Mouse (Mus musculus): ENCODE measurements around the gene Fars2. TPM values are rescaled to one million over a fixed set of nuclear protein-coding genes. Genes with fewer than 3 reads are reported as not detected.
"Not testable (repeated sequence)": the region's sequence is repeated elsewhere in the genome, so short reads cannot be mapped to it uniquely, and the experiment has no call there.

Gene Fars2
- polyA plus RNA-seq, 1 experiment from 2014 or later: 38.1 TPM

DNA sequence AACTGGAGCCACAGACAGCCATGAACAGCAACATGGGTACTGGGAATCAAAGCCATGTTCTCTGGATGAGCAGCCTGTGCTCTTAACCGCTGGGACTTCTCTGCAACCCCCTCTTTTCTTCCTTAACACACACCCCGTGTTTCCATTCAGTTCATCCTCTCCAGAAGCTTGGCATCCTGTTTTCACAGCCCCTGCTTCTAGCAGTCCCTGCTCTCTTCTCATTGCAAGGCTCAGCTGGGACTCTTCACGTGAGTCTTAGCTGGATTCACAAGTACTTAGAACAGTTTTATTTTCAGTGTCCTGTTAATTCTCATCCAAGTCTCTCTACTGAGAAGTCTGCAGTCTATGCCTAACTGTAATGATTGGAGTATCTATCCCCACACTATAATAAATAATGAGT is 334.2 kb downstream of the Fars2 start:
- H3K9ac ChIP-seq (ENCODE audit: low read length): no peak overlapping the region

DNA sequence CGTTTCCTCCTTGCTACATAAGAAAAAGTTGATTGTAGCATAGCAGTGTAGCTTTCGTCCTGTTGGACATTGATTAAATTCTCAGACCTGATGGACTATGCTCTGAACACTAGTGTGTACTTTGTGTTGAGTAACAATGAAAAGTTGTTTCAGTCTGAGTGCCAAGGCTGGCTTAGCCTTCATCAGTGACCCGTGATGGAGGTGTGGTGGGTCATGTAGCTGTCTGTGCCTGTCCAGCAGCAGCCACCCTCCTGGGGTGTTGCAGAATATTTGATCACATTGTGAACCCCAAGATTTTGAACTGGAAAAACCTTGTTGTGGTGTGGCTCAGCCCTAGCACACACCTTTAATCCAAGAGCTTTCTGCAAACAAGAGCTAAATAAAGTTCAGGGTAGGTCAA is 343.3 kb downstream of the Fars2 start:
- ATAC-seq (ENCODE audit: low read depth): no peak
- no peaks in the 10 kb centered on the region for H3K36me3 ChIP-seq (ENCODE audit: control insufficient read depth, insufficient read depth, low read length)
- H3K4me1 ChIP-seq (replicated peaks; ENCODE audit: control insufficient read depth, insufficient read depth, low read length): peaks cover 12% of the 10 kb centered on the region
- H3K4me2 ChIP-seq (ENCODE audit: low read depth, low read length): no peak overlapping the region
- no peak overlapping the region for H3K27ac ChIP-seq (ENCODE audit: low read length)
- no peak overlapping the region for H3K4me3 ChIP-seq (ENCODE audit: low read length)
- no peaks in the 10 kb centered on the region for H3K27me3 ChIP-seq (ENCODE audit: control insufficient read depth, insufficient read depth, low read depth, low read length)
- H3K9ac ChIP-seq (ENCODE audit: low read length): no peak overlapping the region
- 35% methylated on average over 3 of the region's 3 CpGs for WGBS
- H3K9me3 ChIP-seq (ENCODE audit: control insufficient read depth, low read length): no peaks in the 10 kb centered on the region

More for the DNA sequence above, 334.2 kb downstream of the Fars2 start:
- no peak overlapping the region for H3K27ac ChIP-seq (ENCODE audit: low read length)
- H3K4me3 ChIP-seq (ENCODE audit: low read length): no peak overlapping the region
- 61% methylated on average over 3 of the region's 3 CpGs for WGBS
- H3K27me3 ChIP-seq (ENCODE audit: control insufficient read depth, insufficient read depth, low read depth, low read length): no peaks in the 10 kb centered on the region
- no peaks in the 10 kb centered on the region for H3K9me3 ChIP-seq (ENCODE audit: control insufficient read depth, low read length)
- no peak for ATAC-seq (ENCODE audit: low read depth)
- H3K36me3 ChIP-seq (ENCODE audit: control insufficient read depth, insufficient read depth, low read length): no peaks in the 10 kb centered on the region
- H3K4me2 ChIP-seq (ENCODE audit: low read depth, low read length): no peak overlapping the region
- no peaks in the 10 kb centered on the region for H3K4me1 ChIP-seq (replicated peaks; ENCODE audit: control insufficient read depth, insufficient read depth, low read length)

DNA sequence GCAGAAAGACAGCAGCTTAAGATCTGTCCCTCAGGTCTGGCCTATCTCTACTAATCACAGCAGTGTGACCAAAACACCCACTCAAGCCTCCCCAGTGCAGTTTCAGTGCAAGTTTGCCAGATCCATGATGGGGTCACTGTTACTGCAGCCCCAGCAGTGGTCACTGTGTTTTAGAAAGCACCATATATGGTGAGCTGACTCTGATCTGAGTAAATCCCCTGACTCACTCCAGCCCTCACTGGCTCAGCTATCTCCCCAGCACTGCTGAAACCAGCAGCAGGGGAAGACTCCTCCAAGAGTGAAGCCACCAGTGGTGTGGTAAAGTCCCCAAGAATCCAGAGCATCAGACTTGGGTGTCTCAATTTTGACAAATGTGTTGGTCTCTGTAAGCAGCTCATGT is 346.5 kb downstream of the Fars2 start:
- H3K36me3 ChIP-seq (ENCODE audit: control insufficient read depth, insufficient read depth, low read length): no peaks in the 10 kb centered on the region
- H3K27ac ChIP-seq (ENCODE audit: low read length): no peak overlapping the region
- no peak for ATAC-seq (ENCODE audit: low read depth)
- H3K9ac ChIP-seq (ENCODE audit: low read length): no peak overlapping the region
- H3K4me3 ChIP-seq (ENCODE audit: low read length): no peak overlapping the region
- no peaks in the 10 kb centered on the region for H3K27me3 ChIP-seq (ENCODE audit: control insufficient read depth, insufficient read depth, low read depth, low read length)
- H3K4me2 ChIP-seq (ENCODE audit: low read depth, low read length): no peak overlapping the region
- no peaks in the 10 kb centered on the region for H3K9me3 ChIP-seq (ENCODE audit: control insufficient read depth, low read length)
- peaks cover 23% of the 10 kb centered on the region for H3K4me1 ChIP-seq (replicated peaks; ENCODE audit: control insufficient read depth, insufficient read depth, low read length)

DNA sequence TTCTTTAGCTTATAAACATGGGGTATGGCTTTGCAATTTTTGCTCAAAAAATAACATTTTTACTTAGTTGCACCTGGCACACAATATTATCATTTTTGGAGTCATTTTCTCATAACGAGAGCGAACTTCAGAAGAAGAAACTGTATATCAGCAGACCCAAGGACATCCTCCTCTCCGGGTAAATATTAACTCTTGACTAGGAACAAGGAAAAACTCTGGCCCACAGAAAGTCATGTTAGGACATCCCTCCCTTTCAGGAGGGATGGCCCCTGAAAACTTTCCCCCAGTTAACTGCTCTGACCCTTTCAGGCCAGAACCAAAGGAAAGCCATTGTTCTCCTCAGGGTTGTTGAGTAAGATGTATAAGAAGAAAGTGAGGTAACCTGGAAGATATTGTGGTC is 348.9 kb downstream of the Fars2 start:
- not testable (repeated sequence) for H3K36me3 ChIP-seq (ENCODE audit: control insufficient read depth, insufficient read depth, low read length); H3K27me3 ChIP-seq (ENCODE audit: control insufficient read depth, insufficient read depth, low read depth, low read length); H3K4me3 ChIP-seq (ENCODE audit: low read length); H3K9ac ChIP-seq (ENCODE audit: low read length); H3K27ac ChIP-seq (ENCODE audit: low read length); H3K9me3 ChIP-seq (ENCODE audit: control insufficient read depth, low read length); ATAC-seq (ENCODE audit: low read depth); H3K4me2 ChIP-seq (ENCODE audit: low read depth, low read length)
- 83% methylated on average over 3 of the region's 3 CpGs for WGBS
- H3K4me1 ChIP-seq (replicated peaks; ENCODE audit: control insufficient read depth, insufficient read depth, low read length): peaks cover 17% of the 10 kb centered on the region

DNA sequence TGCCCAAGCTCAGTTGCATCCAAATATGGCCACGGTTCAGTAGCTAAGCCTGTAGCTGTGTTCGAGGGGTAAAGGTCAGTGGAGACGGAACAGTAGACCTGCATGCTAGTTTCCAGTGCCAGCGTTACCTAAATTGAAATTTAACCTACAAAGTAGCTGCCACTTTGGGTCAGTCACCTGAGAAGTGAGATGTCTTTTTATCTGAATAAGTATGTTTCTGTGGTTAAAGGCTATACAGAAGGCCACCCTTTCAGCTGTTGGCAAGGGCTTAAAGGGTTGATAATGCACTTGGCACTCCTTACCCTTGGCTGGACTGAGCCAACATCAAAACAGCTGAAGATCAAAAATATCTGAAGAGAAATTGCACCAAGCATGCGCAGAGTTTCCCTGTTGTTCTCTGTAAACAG is 349.3 kb downstream of the Fars2 start:
- no peak for ATAC-seq (ENCODE audit: low read depth)
- Histone ChIP-seq H3K4me1 (replicated peaks; ENCODE audit: control insufficient read depth, insufficient read depth, low read length) (peaks cover 17% of the 10 kb centered on the region), H3K9ac (ENCODE audit: low read length) (no peak overlapping the region), H3K4me3 (ENCODE audit: low read length) (no peak overlapping the region), H3K27ac (ENCODE audit: low read length) (no peak overlapping the region), H3K4me2 (ENCODE audit: low read depth, low read length) (no peak overlapping the region), H3K9me3 (ENCODE audit: control insufficient read depth, low read length) (no peaks in the 10 kb centered on the region), H3K36me3 (ENCODE audit: control insufficient read depth, insufficient read depth, low read length) (no peaks in the 10 kb centered on the region), H3K27me3 (ENCODE audit: control insufficient read depth, insufficient read depth, low read depth, low read length) (no peaks in the 10 kb centered on the region)
- WGBS: 84% methylated on average over 5 of the region's 5 CpGs

DNA sequence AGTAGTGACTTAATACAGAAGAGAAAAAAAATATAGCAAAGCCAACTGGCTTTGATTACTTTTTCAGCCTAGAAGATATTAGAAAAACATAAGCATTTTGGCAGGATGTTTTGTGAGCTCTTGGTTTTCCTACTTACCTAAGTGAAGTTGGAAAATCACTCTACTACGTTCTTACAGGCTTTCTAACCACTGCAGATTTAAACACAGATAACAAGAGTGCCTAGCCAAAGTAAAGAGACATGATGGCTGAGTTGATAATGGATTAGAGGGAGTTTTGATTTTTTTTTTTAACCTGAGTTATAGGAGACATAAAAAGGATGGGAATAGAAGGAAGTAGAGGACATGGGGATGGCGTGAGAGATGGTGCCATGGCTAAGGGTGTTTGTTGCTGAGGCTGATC is 350.6 kb downstream of the Fars2 start:
- 14% methylated on average over 2 of the region's 2 CpGs for WGBS
- no peak overlapping the region for H3K4me2 ChIP-seq (ENCODE audit: low read depth, low read length)
- ATAC-seq (ENCODE audit: low read depth): no peak
- H3K4me3 ChIP-seq (ENCODE audit: low read length): no peak overlapping the region
- H3K4me1 ChIP-seq (replicated peaks; ENCODE audit: control insufficient read depth, insufficient read depth, low read length): peaks cover 12% of the 10 kb centered on the region
- H3K9ac ChIP-seq (ENCODE audit: low read length): no peak overlapping the region
- H3K27ac ChIP-seq (ENCODE audit: low read length): no peak overlapping the region
- no peaks in the 10 kb centered on the region for H3K9me3 ChIP-seq (ENCODE audit: control insufficient read depth, low read length)
- H3K36me3 ChIP-seq (ENCODE audit: control insufficient read depth, insufficient read depth, low read length): no peaks in the 10 kb centered on the region
- no peaks in the 10 kb centered on the region for H3K27me3 ChIP-seq (ENCODE audit: control insufficient read depth, insufficient read depth, low read depth, low read length)

DNA sequence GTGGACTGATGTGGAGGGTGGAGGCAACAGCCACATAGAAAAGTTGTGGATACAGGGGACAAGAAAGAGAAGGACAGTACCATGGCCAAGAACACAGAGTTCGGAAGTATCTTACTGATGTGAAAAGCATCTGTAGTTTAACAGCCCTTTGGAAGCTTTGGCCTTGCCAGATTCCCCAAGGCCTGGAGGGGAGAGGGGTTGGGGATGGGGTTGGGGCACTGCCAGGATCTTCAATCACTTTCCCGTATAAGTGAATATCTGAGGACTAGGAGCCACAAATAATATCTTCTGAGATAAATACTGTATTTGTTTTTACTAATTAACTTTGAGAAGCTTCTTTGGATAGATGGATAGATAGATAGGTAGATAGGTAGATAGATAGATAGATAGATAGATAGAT is 351.8 kb downstream of the Fars2 start:
- H3K36me3 ChIP-seq (ENCODE audit: control insufficient read depth, insufficient read depth, low read length): no peaks in the 10 kb centered on the region
- no peak overlapping the region for H3K4me2 ChIP-seq (ENCODE audit: low read depth, low read length)
- no peak overlapping the region for H3K9ac ChIP-seq (ENCODE audit: low read length)
- no peaks in the 10 kb centered on the region for H3K27me3 ChIP-seq (ENCODE audit: control insufficient read depth, insufficient read depth, low read depth, low read length)
- H3K9me3 ChIP-seq (ENCODE audit: control insufficient read depth, low read length): no peaks in the 10 kb centered on the region
- H3K27ac ChIP-seq (ENCODE audit: low read length): no peak overlapping the region
- H3K4me1 ChIP-seq (replicated peaks; ENCODE audit: control insufficient read depth, insufficient read depth, low read length): peaks cover 12% of the 10 kb centered on the region
- ATAC-seq (ENCODE audit: low read depth): no peak
- H3K4me3 ChIP-seq (ENCODE audit: low read length): no peak overlapping the region
- WGBS: 56% methylated on average over 2 of the region's 2 CpGs

DNA sequence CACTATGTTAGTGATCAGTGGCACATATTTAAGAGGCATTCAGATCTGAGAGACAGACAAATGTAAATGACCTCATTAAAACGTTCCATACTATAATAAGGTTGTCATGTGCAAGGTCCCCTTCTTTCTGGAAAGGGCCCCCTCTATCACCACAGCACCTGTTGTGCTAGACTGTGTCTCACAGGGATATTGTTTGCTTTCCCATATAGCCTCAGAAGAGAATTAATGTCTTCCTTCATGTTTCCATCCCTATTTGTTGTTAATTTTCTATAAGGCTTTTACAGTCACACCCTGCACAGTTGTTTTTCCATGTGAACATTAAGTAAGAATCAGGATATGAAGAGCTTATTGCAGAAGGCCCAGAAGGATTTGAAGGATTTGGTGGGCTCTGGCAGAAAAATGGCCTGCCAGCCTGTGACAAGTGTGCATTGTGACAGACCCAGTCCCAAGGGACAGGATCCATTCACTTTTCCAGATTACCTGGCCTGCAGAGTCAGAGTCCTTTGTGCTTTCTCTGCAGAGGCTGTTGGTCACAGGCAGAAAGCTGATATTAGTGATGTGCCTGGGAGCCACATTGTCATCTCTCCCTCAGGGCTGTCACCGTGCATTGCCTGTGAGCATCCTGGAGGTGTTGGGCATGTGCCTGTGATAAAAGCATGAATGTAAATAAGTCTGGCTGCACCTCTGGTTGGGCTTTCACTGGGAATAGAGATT is 352.4 kb downstream of the Fars2 start:
- no peaks in the 10 kb centered on the region for H3K9me3 ChIP-seq (ENCODE audit: control insufficient read depth, low read length)
- H3K4me2 ChIP-seq (ENCODE audit: low read depth, low read length): no peak overlapping the region
- H3K4me1 ChIP-seq (replicated peaks; ENCODE audit: control insufficient read depth, insufficient read depth, low read length): peaks cover 12% of the 10 kb centered on the region
- no peaks in the 10 kb centered on the region for H3K36me3 ChIP-seq (ENCODE audit: control insufficient read depth, insufficient read depth, low read length)
- H3K27me3 ChIP-seq (ENCODE audit: control insufficient read depth, insufficient read depth, low read depth, low read length): no peaks in the 10 kb centered on the region
- H3K27ac ChIP-seq (ENCODE audit: low read length): no peak overlapping the region
- 68% methylated on average over 2 of the region's 2 CpGs for WGBS
- H3K4me3 ChIP-seq (ENCODE audit: low read length): no peak overlapping the region
- H3K9ac ChIP-seq (ENCODE audit: low read length): no peak overlapping the region
- no peak for ATAC-seq (ENCODE audit: low read depth)

DNA sequence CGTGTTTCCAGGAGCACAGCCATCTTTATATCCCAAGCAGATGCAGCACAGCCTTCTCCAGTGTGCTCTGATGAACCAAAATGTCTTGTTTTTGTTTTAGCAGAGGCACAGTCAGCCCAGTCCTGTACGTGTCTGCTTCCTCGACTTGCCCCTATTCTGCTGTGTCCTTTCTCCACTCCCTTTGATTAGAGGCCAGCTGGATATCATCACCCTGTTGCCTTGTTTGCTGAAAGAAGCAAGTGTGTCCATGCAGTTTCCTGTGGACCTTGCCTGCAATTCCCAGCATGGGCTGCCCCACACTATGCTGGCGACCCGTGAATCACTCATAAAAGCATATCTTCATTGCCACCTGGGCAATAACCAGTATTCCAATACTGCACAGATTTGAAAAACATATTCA is 360.4 kb downstream of the Fars2 start:
- H3K27ac ChIP-seq (ENCODE audit: low read length): no peak overlapping the region
- no peak overlapping the region for H3K4me2 ChIP-seq (ENCODE audit: low read depth, low read length)
- peak; percentile 31; the same call in 1 of the 2 replicates for ATAC-seq (ENCODE audit: low read depth)
- H3K36me3 ChIP-seq (ENCODE audit: control insufficient read depth, insufficient read depth, low read length): no peaks in the 10 kb centered on the region
- no peak overlapping the region for H3K9ac ChIP-seq (ENCODE audit: low read length)
- 64% methylated on average over 5 of the region's 5 CpGs for WGBS
- no peaks in the 10 kb centered on the region for H3K4me1 ChIP-seq (replicated peaks; ENCODE audit: control insufficient read depth, insufficient read depth, low read length)
- no peaks in the 10 kb centered on the region for H3K27me3 ChIP-seq (ENCODE audit: control insufficient read depth, insufficient read depth, low read depth, low read length)
- H3K4me3 ChIP-seq (ENCODE audit: low read length): no peak overlapping the region
- H3K9me3 ChIP-seq (ENCODE audit: control insufficient read depth, low read length): no peaks in the 10 kb centered on the region

DNA sequence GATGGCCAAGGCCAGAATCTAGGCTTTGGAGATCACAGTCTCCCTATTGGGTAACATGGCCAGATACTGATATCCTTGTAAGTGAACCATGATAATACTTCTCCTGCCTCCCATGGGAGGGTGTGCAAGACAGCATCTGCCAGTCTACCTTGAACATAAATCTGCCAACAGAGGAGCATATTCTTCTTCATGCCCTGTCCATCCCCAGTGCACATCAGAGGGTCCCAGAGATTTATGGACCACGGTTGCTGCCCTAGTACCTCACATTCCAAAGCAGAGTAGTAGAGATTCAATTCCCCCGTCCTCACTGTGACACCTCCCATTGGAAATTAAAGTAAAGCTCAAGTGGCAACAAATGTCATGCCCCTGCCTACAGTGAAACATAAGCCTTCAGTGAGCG is 361.0 kb downstream of the Fars2 start:
- H3K4me3 ChIP-seq (ENCODE audit: low read length): no peak overlapping the region
- H3K27me3 ChIP-seq (ENCODE audit: control insufficient read depth, insufficient read depth, low read depth, low read length): no peaks in the 10 kb centered on the region
- WGBS: 75% methylated on average over 3 of the region's 3 CpGs
- no peaks in the 10 kb centered on the region for H3K4me1 ChIP-seq (replicated peaks; ENCODE audit: control insufficient read depth, insufficient read depth, low read length)
- no peak overlapping the region for H3K4me2 ChIP-seq (ENCODE audit: low read depth, low read length)
- H3K27ac ChIP-seq (ENCODE audit: low read length): no peak overlapping the region
- H3K9me3 ChIP-seq (ENCODE audit: control insufficient read depth, low read length): no peaks in the 10 kb centered on the region
- ATAC-seq (ENCODE audit: low read depth): no peak
- H3K9ac ChIP-seq (ENCODE audit: low read length): no peak overlapping the region
- no peaks in the 10 kb centered on the region for H3K36me3 ChIP-seq (ENCODE audit: control insufficient read depth, insufficient read depth, low read length)
